Mouse (Mus musculus) hindbrain, embryonic 11.5 days (tissue): ENCODE data around the gene Pnn. TPM values are rescaled to one million over a fixed set of nuclear protein-coding genes. Genes with fewer than 3 reads are reported as not detected.

Source experiments
- polyA plus RNA-seq: library from polyadenylated mRNA; unstranded; fragments of >200 nt; fragmentation: Nextera tagmentation; extraction: Ambion mirVana; gene quantifications from 2 replicates; pipeline ENCODE4 v1.2.1, GENCODE M21; 2014

The Pnn gene
- polyA plus RNA-seq, 1 experiment from 2014 or later: 107 TPM

Other genes with a start within 250 kb of the Pnn start
- 91.5 and 106 TPM in 2 replicates for gene Sec23a, start 54.9 kb upstream of the Pnn start, polyA plus RNA-seq
- gene Gemin2, start 53.5 kb upstream of the Pnn start, polyA plus RNA-seq: 26.3 and 26.4 TPM in 2 replicates
- gene Trappc6b, start 5.4 kb upstream of the Pnn start, polyA plus RNA-seq: 75.3 and 83.6 TPM in 2 replicates
- 60.0 and 60.8 TPM in 2 replicates for gene Mia2, start 28.9 kb downstream of the Pnn start, polyA plus RNA-seq
- gene Fbxo33, start 152.8 kb downstream of the Pnn start, polyA plus RNA-seq: 8.1 and 10.3 TPM in 2 replicates